Mouse (Mus musculus): ENCODE data around the gene Id1. TPM values are rescaled to one million over a fixed set of nuclear protein-coding genes. Genes with fewer than 3 reads are reported as not detected.

The Id1 gene
- 66.0 and 70.7 TPM in 2 replicates for polyA plus RNA-seq (2014; fragmentation: Nextera tagmentation; extraction: Ambion mirVana)

DNA sequence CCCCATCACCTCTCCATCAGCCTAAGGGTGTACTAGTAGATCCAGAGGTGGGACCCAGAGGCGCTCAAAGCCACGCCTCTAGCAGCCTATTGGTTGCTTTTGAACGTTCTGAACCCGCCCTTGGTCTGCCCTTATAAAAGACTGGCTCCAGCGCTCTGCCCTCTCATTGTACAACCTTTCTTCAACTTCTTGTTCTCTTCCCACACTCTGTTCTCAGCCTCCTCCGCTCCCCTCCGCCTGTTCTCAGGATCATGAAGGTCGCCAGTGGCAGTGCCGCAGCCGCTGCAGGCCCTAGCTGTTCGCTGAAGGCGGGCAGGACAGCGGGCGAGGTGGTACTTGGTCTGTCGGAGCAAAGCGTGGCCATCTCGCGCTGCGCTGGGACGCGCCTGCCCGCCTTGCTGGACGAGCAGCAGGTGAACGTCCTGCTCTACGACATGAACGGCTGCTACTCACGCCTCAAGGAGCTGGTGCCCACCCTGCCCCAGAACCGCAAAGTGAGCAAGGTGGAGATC, at the start of gene Id1:
Id1 (plus strand) TSS at position 162 of the 512 bp plus-strand sequence.
- Histone ChIP-seq H3K27me3 (ENCODE audit: control insufficient read depth, insufficient read depth, low read length) (no peaks in the 10 kb centered on the region), H3K4me1 (ENCODE audit: control insufficient read depth, insufficient read depth, low read length) (peaks cover 46% of the 10 kb centered on the region), H3K4me2 (peak within 1 kb of the TSS; percentile 91), H3K27ac (ENCODE audit: low read depth, low read length) (peak within 1 kb of the TSS; percentile 76), H3K36me3 (ENCODE audit: control insufficient read depth, insufficient read depth, low read length) (no peaks in the 10 kb centered on the region), H3K4me3 (ENCODE audit: low read depth, low read length) (peak within 1 kb of the TSS; percentile 68), H3K9ac (ENCODE audit: low read length) (peak within 1 kb of the TSS; percentile 89), H3K9me3 (ENCODE audit: control insufficient read depth, low read length) (no peaks in the 10 kb centered on the region)
- ATAC-seq (ENCODE audit: low FRiP score) = peak; percentile 68
- 1% methylated on average over 28 of the region's 28 CpGs for WGBS
- peak; percentile 98 for DNase-seq (ENCODE audit: low spot score, missing footprints)

GRCm38 (mm10) chr2:152686399-152686798, 49.7 kb upstream of the Id1 start:
- 56% methylated on average over 12 of the region's 12 CpGs for WGBS
- Histone ChIP-seq H3K4me1 (ENCODE audit: control insufficient read depth, insufficient read depth, low read length) (0 out of 2 replicates have a peak, but pooled peaks cover 2% of the 10 kb centered on the region), H3K36me3 (ENCODE audit: control insufficient read depth, insufficient read depth, low read length) (peaks cover 49% of the 10 kb centered on the region), H3K4me2 (peak overlapping the region; percentile 36), H3K27me3 (ENCODE audit: control insufficient read depth, insufficient read depth, low read length) (no peaks in the 10 kb centered on the region), H3K9ac (ENCODE audit: low read length) (no peak overlapping the region), H3K27ac (ENCODE audit: low read depth, low read length) (no peak overlapping the region), H3K9me3 (ENCODE audit: control insufficient read depth, low read length) (no peaks in the 10 kb centered on the region), H3K4me3 (ENCODE audit: low read depth, low read length) (peak overlapping the region; percentile 13; the same call in 1 of the 2 replicates)
- DNase-seq (ENCODE audit: low spot score, missing footprints) (peak; percentile 86), ATAC-seq (ENCODE audit: low FRiP score) (peak; percentile 38)

DNA sequence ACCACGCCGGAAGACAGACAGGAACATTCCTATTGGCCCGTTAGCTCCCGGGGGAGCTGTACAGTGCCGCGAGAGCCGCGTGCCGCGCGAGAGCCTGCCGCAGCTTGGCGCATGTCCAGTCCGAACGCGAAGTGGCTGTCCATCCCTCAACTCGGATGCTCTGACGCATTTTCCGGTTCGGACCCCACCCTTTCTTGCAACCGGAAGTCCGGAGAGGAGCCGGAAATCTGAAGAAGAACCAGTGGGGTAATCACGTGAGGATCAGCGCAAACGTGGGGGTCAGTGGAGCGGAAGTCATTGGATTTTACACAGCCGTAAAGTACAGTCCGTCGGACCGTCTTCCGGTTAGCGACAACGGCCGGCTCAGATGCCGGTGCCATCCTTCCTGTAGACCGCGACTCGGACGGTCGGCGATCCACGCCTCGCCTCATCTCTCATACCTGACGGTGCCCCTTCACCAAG, 49.2 kb upstream of the Id1 start, which contains the start of gene Mcts2:
Mcts2 (plus strand) TSS at position 230 of the 462 bp plus-strand sequence.
- Histone ChIP-seq H3K9ac (ENCODE audit: low read length) (peak within 1 kb of the TSS; percentile 45), H3K4me1 (ENCODE audit: control insufficient read depth, insufficient read depth, low read length) (0 out of 2 replicates have a peak, but pooled peaks cover 2% of the 10 kb centered on the region), H3K36me3 (ENCODE audit: control insufficient read depth, insufficient read depth, low read length) (peaks cover 45% of the 10 kb centered on the region), H3K27me3 (ENCODE audit: control insufficient read depth, insufficient read depth, low read length) (no peaks in the 10 kb centered on the region), H3K9me3 (ENCODE audit: control insufficient read depth, low read length) (no peaks in the 10 kb centered on the region), H3K27ac (ENCODE audit: low read depth, low read length) (no peak within 1 kb of the TSS), H3K4me2 (peak within 1 kb of the TSS; percentile 55), H3K4me3 (ENCODE audit: low read depth, low read length) (peak within 1 kb of the TSS; percentile 37)
- DNase-seq (ENCODE audit: low spot score, missing footprints) (peak; percentile 96), ATAC-seq (ENCODE audit: low FRiP score) (peak; percentile 97)
- 44% methylated on average over 45 of the region's 45 CpGs for WGBS

DNA sequence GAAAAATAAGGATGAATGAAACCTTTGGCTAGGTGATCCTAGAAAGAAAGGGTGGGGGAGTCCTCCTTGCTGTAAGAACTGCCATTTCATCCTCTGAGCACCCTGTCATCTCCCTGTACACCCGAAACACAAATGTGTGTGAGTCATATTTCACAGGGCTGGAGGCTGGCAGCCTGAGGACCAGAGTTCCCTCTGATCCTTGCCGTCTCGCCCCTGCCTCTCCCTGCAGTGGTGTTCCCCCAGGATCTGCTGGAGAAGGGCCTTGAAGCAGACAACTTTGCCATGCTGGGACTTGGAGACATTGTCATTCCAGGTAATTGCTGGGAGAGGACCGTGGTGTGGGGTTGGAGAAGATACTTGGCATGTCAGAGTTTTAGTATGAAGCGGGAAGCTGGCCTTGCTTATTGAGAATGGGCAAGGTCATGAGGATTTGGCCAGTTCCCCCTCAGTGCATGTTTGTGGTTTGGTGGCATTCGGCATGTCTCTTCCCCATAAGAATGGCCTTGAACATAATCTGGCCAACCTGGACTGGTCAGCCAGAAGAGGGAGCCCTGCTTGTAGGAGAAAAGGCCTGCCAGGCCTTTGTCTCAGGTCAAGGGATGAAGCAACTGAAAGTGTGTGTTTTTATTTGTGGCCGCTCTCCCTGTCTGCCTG, 44.4 kb upstream of the Id1 start:
- WGBS = 83% methylated on average over 7 of the region's 7 CpGs
- H3K36me3 ChIP-seq (ENCODE audit: control insufficient read depth, insufficient read depth, low read length) = peaks cover 17% of the 10 kb centered on the region
- no peak overlapping the region for H3K27ac ChIP-seq (ENCODE audit: low read depth, low read length)
- no peak overlapping the region for H3K4me2 ChIP-seq
- no peaks in the 10 kb centered on the region for H3K9me3 ChIP-seq (ENCODE audit: control insufficient read depth, low read length)
- 0 out of 2 replicates have a peak, but pooled peaks cover 2% of the 10 kb centered on the region for H3K4me1 ChIP-seq (ENCODE audit: control insufficient read depth, insufficient read depth, low read length)
- no peak overlapping the region for H3K9ac ChIP-seq (ENCODE audit: low read length)
- no peak overlapping the region for H3K4me3 ChIP-seq (ENCODE audit: low read depth, low read length)
- no peak for ATAC-seq (ENCODE audit: low FRiP score)
- no peaks in the 10 kb centered on the region for H3K27me3 ChIP-seq (ENCODE audit: control insufficient read depth, insufficient read depth, low read length)
- no peak for DNase-seq (ENCODE audit: low spot score, missing footprints)

DNA sequence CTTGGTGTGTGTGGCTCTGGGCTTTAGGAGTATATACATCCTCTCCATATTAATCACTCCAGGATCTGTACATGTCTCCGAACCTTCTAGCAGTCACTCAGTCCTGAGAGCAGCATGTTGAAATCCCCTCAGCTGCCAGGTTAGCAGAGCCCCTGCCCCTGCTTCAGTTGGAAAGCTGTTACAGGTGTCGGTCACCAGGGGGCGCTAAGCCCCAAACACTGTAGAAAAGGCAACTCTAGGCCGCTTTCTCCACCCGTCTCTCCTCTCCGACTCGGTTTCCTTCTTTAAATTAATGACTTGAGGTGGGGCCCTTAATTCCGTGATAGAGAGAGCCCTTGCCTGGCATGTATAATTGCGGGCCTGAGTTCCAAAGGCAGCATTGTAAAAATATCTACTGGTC, 42.8 kb upstream of the Id1 start:
- Histone ChIP-seq H3K27me3 (ENCODE audit: control insufficient read depth, insufficient read depth, low read length) (no peaks in the 10 kb centered on the region), H3K4me1 (ENCODE audit: control insufficient read depth, insufficient read depth, low read length) (no peaks in the 10 kb centered on the region), H3K27ac (ENCODE audit: low read depth, low read length) (no peak overlapping the region), H3K9ac (ENCODE audit: low read length) (peak overlapping the region; percentile 6; the same call in 1 of the 2 replicates), H3K36me3 (ENCODE audit: control insufficient read depth, insufficient read depth, low read length) (peaks cover 12% of the 10 kb centered on the region), H3K4me2 (peak overlapping the region; percentile 22), H3K4me3 (ENCODE audit: low read depth, low read length) (no peak overlapping the region), H3K9me3 (ENCODE audit: control insufficient read depth, low read length) (no peaks in the 10 kb centered on the region)
- peak; percentile 94 for DNase-seq (ENCODE audit: low spot score, missing footprints)
- ATAC-seq (ENCODE audit: low FRiP score) = peak; percentile 31
- WGBS = 22% methylated on average over 9 of the region's 9 CpGs

- peaks cover 8% of the 10 kb centered on the region for H3K36me3 ChIP-seq (ENCODE audit: control insufficient read depth, insufficient read depth, low read length)
- peak overlapping the region; percentile 21; the same call in 1 of the 2 replicates for H3K27ac ChIP-seq (ENCODE audit: low read depth, low read length)
- no peaks in the 10 kb centered on the region for H3K4me1 ChIP-seq (ENCODE audit: control insufficient read depth, insufficient read depth, low read length)
- peak overlapping the region; percentile 6; the same call in 1 of the 2 replicates for H3K9ac ChIP-seq (ENCODE audit: low read length)
- 88% methylated on average over 13 of the region's 13 CpGs for WGBS
- H3K4me3 ChIP-seq (ENCODE audit: low read depth, low read length) = 0 out of 2 replicates have a peak overlapping the region, but pooled peaks have one; percentile 3
- ATAC-seq (ENCODE audit: low FRiP score) (0 out of 2 replicates have a peak, but pooled peaks have one; percentile 19), DNase-seq (ENCODE audit: low spot score, missing footprints) (no peak)
- no peaks in the 10 kb centered on the region for H3K27me3 ChIP-seq (ENCODE audit: control insufficient read depth, insufficient read depth, low read length)
- H3K4me2 ChIP-seq = peak overlapping the region; percentile 22
- no peaks in the 10 kb centered on the region for H3K9me3 ChIP-seq (ENCODE audit: control insufficient read depth, low read length)
These were observed 42.3 kb upstream of the Id1 start for GRCm38 (mm10) chr2:152693735-152694134.

DNA sequence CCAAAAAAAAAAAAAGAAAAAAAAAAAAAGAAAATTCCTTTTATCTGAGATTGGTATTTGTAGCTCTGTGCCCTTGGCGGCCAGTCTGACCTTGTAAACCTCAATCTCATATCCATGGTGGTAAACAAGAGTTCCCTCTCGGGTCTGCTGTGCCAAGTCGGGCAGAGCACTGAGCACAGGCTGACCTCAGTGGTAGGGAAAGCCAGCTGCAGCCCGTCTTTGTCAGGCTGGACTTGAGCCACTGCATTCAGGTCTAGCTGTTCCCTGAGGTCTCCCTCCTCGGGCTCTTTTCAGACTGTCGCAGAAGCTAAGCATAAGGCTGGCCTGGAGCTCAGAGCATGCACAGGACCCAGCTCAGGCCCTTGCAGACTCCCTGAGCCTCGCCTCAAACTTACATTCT, 41.3 kb upstream of the Id1 start:
- 86% methylated on average over 7 of the region's 7 CpGs for WGBS
- Histone ChIP-seq H3K4me2 (no peak overlapping the region), H3K4me3 (ENCODE audit: low read depth, low read length) (no peak overlapping the region), H3K4me1 (ENCODE audit: control insufficient read depth, insufficient read depth, low read length) (no peaks in the 10 kb centered on the region), H3K9me3 (ENCODE audit: control insufficient read depth, low read length) (no peaks in the 10 kb centered on the region), H3K27me3 (ENCODE audit: control insufficient read depth, insufficient read depth, low read length) (no peaks in the 10 kb centered on the region), H3K27ac (ENCODE audit: low read depth, low read length) (no peak overlapping the region), H3K9ac (ENCODE audit: low read length) (no peak overlapping the region), H3K36me3 (ENCODE audit: control insufficient read depth, insufficient read depth, low read length) (peaks cover 7% of the 10 kb centered on the region)
- ATAC-seq (ENCODE audit: low FRiP score) (no peak), DNase-seq (ENCODE audit: low spot score, missing footprints) (no peak)

GRCm38 (mm10) chr2:152696016-152696415, 40.0 kb upstream of the Id1 start:
- no peaks in the 10 kb centered on the region for H3K27me3 ChIP-seq (ENCODE audit: control insufficient read depth, insufficient read depth, low read length)
- no peak for DNase-seq (ENCODE audit: low spot score, missing footprints)
- H3K27ac ChIP-seq (ENCODE audit: low read depth, low read length) = no peak overlapping the region
- ATAC-seq (ENCODE audit: low FRiP score) = 0 out of 2 replicates have a peak, but pooled peaks have one; percentile 36
- peaks cover 18% of the 10 kb centered on the region for H3K36me3 ChIP-seq (ENCODE audit: control insufficient read depth, insufficient read depth, low read length)
- H3K4me3 ChIP-seq (ENCODE audit: low read depth, low read length) = no peak overlapping the region
- no peaks in the 10 kb centered on the region for H3K9me3 ChIP-seq (ENCODE audit: control insufficient read depth, low read length)
- no peak overlapping the region for H3K4me2 ChIP-seq
- WGBS = 76% methylated on average over 10 of the region's 10 CpGs
- peak overlapping the region; percentile 52 for H3K9ac ChIP-seq (ENCODE audit: low read length)
- H3K4me1 ChIP-seq (ENCODE audit: control insufficient read depth, insufficient read depth, low read length) = no peaks in the 10 kb centered on the region

Data from midbrain, embryonic 11.5 days (tissue).